Mouse (Mus musculus) olfactory bulb, adult 2 months (tissue): ENCODE data around the gene Nipsnap3a. TPM values are rescaled to one million over a fixed set of nuclear protein-coding genes. Genes with fewer than 3 reads are reported as not detected.

ENCODE experiments used
- H3K27ac ChIP-seq: fragments of 200-500 bp; 2 replicates; pipeline ENCODE4 v1.5.1; 2012; ENCODE audit warnings: low read depth, low read length; ENCODE audit not compliant: insufficient read depth
- H3K4me1 ChIP-seq: fragments of 200-500 bp; 2 replicates; pipeline ENCODE4 v1.6.1; 2012; ENCODE audit warnings: low read length; ENCODE audit not compliant: control insufficient read depth, insufficient read depth
- H3K4me3 ChIP-seq: fragments of 200-500 bp; 2 replicates; pipeline ENCODE4 v1.5.1; 2012; ENCODE audit warnings: mild to moderate bottlenecking, low read depth, low read length, moderate library complexity; ENCODE audit not compliant: insufficient read depth
- CTCF ChIP-seq: fragments of 200-500 bp; IDR thresholded peaks from 2 replicates; pipeline ENCODE4 v1.5.1; 2012; ENCODE audit warnings: low read depth, mild to moderate bottlenecking, low read length, moderate library complexity; ENCODE audit not compliant: insufficient read depth
- POLR2A ChIP-seq: fragments of 200-500 bp; IDR thresholded peaks from 2 replicates; pipeline ENCODE4 v1.6.1; 2012; ENCODE audit warnings: mild to moderate bottlenecking, low read depth, low read length, moderate library complexity; ENCODE audit not compliant: insufficient read depth
- WGBS: fragments of 180-500 bp; shearing (Covaris S2); methylation state at CpG from one replicate; pipeline ENCODE4 v1.1.7; 2018; 5-methylcytosine and 5-hydroxymethylcytosine counted together
- polyA plus RNA-seq: library from polyadenylated mRNA; stranded (reverse); fragments of >200 nt; gene quantifications from 2 replicates; pipeline ENCODE4 v1.2.4, GENCODE M21; 2012; ENCODE audit warnings: low replicate concordance; ENCODE audit not compliant: missing spikeins, insufficient read depth, insufficient read length

The Nipsnap3a gene
- polyA plus RNA-seq, 1 experiment = not detected

GRCm38 (mm10) chr4:53043819-53044218, 54.7 kb downstream of the Nipsnap3a start:
- Histone ChIP-seq H3K4me1 (no peaks in the 10 kb centered on the region), H3K4me3 (no peak overlapping the region), H3K27ac (no peak overlapping the region)
- WGBS = 90% methylated on average over 8 of the region's 8 CpGs
- TF ChIP-seq POLR2A = no peak
- TF ChIP-seq CTCF = no peak

- 86% methylated on average over 7 of the region's 7 CpGs for WGBS
- no peaks in the 10 kb centered on the region for H3K4me1 ChIP-seq
- H3K27ac ChIP-seq = no peak overlapping the region
- no peak overlapping the region for H3K4me3 ChIP-seq
- TF ChIP-seq CTCF (no peak), POLR2A (no peak)
These were observed 56.7 kb downstream of the Nipsnap3a start for GRCm38 (mm10) chr4:53045807-53046206.

GRCm38 (mm10) chr4:53046238-53047022, 57.4 kb downstream of the Nipsnap3a start:
- WGBS = 86% methylated on average over 9 of the region's 9 CpGs
- TF ChIP-seq CTCF = no peak
- H3K27ac ChIP-seq = no peak overlapping the region
- H3K4me3 ChIP-seq = no peak overlapping the region
- no peaks in the 10 kb centered on the region for H3K4me1 ChIP-seq

Other genes starting within 250 kb of the Nipsnap3a start
- gene Olfr275, start 174.7 kb upstream of the Nipsnap3a start, polyA plus RNA-seq = not detected in 2 replicates
- not detected in 2 replicates for gene Olfr273, start 130.0 kb upstream of the Nipsnap3a start, polyA plus RNA-seq
- not detected in 2 replicates for gene Olfr272, start 70.1 kb upstream of the Nipsnap3a start, polyA plus RNA-seq
- gene Olfr270, start 24.7 kb upstream of the Nipsnap3a start, polyA plus RNA-seq = not detected in 2 replicates
- gene Nipsnap3b, start 22.6 kb downstream of the Nipsnap3a start, polyA plus RNA-seq = not detected in 2 replicates
- 44.5 and 149 TPM in 2 replicates for gene Abca1, start 170.6 kb downstream of the Nipsnap3a start, polyA plus RNA-seq